Mouse (Mus musculus) cerebellum, adult 11-12 months (tissue): ENCODE measurements around the gene Icmt.
A peak's percentile ranks its signal among the peaks of the same experiment; 100 is the strongest.

Experiments
- DNase-seq: peaks from one replicate; pipeline ENCODE4 v3.0.0; 2022

Gene Icmt

DNA sequence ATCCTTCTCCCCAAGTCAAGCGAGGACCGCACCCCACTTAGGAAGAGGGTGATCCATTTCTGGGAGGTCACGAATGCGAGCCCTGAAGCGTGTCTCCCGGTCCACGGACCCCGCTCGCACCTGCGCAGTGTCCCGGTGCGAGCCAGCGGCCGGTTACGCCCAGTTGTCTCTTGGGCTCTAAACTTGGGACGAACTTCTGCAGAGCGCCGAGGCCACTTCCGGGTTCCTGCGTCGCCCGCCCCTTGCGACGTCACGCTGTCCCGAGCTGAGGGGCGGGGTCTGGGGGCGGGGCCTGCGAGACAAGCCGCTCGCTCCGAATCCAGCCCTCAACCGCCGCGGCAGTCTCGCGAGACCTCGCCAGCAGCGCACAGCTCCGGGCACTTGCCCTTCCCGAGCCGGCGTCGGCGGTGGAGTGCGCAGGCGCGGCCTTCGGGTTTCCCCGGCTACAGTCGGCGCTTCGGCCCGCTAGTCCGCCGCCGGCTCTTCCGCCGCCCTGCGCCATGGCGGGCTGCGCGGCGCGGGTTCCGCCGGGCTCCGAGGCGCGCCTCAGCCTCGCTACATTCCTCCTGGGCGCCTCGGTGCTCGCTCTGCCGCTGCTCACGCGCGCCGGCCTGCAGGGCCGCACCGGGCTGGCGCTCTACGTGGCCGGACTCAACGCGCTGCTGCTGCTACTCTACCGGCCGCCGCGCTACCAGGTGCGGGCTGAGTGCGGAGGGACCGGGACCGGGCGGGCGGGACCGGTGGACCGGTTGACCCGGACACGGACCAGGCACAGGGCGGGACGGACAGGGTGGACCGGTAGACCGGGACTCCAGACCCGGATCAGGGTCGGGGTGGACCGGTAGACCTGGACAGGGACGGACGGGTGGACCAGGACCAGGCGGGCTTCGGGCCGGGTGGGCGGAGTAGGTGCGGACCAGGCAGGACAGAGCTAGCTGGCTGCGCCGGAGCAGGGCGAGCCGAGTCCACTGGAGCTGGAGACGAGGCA lies at the start of gene Icmt:
Gene Icmt, plus strand, starts transcription at position 354 of the 988 bp plus-strand sequence.
- peak; percentile 99 for DNase-seq

GRCm38 (mm10) chr4:152250615-152251014 lies 46.4 kb upstream of the Icmt start:
- DNase-seq: no peak

DNA sequence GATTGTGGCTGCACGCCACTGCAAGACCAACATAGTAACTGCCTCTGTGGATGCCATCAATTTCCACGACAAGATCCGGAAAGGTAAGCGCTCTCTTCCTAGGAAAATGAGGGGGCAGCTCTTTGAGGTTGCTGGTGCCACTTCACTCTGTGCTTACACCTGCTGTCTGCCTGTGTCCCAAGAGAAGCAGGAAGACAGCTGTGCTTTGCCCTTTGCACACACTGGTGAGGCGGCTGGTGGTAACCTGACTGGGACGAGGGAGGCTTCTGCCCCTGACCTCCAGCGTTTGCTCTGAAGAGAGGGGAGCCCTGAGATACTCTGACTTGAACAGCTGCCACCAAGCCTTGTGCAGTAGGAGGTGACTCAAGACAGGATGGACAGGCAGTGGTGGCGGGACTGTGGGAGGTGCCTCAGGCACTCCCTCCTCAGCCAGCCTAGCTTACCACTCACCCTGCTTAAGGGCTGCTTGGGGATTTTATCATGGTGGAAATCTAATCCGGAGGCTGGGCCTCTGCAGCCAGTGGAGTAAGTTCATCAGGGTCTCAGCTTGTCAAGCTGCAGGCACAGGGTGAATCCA lies 43.8 kb upstream of the Icmt start:
- no peak for DNase-seq

- DNase-seq: peak; percentile 83
Observed at GRCm38 (mm10) chr4:152257070-152257469, 40.0 kb upstream of the Icmt start.

DNA sequence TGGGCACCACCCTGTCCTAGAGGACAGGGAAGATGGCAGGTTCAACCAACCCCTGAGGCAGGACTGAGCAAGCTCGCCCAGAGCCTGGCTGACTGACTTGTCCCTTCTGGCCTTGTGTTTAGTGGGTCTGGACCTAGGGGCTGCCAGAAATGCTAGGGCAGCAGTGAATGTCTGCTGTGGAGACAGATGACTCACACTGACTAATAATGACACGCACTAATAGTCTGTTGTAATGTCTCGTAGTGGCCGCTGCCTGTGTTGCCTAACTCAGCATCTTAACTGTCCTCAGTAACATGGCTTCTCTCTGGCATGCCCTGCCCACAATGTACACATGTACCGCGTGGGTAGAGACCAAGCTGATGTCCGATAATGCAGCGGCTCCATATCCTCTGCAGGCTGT lies 36.6 kb upstream of the Icmt start:
- no peak for DNase-seq

DNA sequence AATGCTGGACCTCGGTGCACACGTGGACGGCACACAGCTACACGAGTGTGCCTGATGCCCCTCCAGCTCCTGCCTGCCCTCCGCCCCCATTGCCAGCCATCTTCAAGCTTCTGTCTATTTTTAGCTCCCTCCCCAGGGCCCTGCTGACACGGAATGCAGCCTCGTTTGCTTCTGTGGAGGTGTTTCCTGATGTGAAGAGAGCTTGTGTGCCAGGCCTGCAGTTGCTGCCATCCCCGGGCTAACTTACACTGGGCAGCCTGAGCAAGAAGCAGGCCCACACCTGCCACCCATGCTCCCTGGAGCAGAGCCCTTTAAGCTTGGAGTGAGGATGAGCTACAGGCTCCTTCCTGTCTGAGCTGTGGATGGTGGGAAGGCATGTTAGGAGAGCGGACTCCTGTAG lies 34.8 kb upstream of the Icmt start:
- DNase-seq: no peak

- DNase-seq: no peak
Observed at GRCm38 (mm10) chr4:152263089-152263488, 33.9 kb upstream of the Icmt start.

DNA sequence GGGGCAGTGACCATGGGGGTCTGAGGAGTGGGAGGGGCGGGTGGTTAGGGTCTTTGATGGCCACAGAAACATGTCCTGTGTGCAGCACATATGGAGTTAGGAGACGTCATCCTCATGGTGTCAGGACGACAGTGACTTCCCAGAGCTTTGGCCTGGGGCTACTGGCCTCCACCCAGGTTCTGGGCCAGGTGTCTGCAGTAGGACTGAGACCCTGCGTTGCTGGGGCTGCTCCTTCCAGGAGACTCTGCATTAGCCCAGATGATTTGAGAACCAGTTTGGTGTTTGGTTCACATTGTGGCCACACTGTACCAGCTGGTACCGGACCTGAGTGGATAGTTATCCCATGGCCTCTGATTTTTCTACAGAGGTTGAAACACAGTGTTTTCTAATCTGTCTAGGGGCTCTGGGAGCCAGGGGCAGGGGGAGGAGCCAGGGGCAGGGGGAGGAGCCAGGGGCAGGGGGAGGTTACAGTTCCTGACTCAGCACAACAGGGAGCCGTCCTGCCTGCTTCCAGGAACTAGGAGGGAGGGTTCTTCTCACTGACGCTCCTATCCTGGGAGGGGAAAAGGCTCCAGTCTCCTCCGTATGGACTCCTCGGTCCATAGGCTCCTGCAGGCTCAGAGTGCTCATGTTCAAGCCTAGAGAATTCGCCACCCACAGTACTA lies 33.4 kb upstream of the Icmt start:
- DNase-seq: no peak

DNA sequence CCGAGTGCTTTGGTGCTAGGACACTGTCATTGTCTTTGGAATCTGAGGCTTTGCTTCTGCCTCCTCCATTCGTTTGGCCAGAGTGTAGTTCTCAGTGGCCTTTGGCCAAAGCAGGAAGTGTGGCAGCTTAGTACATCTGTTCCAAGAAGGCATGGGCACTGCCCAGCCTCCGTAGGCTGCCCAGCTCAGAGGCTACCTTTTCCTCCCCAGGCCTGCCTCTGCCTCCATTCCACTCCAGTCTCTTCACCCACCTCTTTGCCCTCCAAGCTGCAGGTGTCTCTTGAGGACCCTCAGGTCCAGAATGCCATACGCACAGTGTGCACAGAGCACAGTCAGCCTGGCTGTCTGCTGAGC lies 32.9 kb upstream of the Icmt start:
- peak; percentile 71 for DNase-seq

DNA sequence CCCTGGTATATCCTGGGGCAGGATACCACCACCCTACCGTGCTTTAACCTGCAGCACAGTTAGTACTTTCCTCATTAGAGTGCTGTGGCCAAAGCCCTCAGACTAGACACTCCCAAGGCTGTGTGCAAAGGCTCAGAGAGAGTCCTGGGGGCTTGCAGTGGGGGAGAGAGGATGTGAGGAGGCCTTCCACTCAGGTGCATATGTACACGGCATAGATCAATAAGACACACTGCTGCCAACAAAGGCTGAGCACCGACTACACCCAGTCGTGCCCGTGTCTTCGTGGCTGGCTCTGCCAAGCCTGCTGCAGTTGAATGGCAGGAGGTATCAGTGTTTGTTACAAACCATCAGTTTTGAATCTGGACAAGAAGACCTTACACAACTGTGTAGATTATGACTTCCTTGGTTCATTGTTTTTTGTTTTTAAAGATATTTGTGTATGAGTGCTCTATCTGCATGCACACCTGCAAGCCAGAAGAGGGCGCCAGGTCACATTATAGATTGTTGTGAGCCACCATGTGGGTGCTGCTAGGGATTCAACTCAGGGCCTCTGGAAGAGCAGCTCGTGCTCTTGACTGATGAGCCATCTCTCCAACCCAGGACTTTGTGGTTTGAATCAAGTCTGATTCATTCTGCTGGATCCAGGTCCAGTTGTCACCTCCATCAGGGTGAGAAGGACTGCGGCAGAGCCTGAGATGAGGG lies 32.0 kb upstream of the Icmt start:
- DNase-seq: no peak

DNA sequence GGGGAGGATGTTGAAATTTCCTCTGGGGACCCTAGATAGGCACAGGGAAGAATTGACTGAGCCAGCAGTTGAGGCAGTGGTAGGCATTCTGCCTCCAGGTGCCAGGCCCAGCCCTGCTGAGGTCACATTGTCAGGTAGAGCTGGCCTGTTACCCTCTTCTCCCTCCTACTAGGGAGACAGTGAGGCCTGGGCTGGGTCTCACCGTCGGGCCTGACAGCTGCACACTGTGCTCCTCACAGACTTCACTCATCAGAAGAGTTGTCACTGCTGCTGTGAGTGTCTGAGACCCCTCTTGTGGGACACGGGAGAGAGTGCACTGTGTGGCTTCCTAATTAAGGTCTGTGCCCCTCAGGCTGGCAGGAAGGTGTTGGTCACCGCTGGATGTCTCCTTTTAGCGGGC lies 31.2 kb upstream of the Icmt start:
- no peak for DNase-seq

DNA sequence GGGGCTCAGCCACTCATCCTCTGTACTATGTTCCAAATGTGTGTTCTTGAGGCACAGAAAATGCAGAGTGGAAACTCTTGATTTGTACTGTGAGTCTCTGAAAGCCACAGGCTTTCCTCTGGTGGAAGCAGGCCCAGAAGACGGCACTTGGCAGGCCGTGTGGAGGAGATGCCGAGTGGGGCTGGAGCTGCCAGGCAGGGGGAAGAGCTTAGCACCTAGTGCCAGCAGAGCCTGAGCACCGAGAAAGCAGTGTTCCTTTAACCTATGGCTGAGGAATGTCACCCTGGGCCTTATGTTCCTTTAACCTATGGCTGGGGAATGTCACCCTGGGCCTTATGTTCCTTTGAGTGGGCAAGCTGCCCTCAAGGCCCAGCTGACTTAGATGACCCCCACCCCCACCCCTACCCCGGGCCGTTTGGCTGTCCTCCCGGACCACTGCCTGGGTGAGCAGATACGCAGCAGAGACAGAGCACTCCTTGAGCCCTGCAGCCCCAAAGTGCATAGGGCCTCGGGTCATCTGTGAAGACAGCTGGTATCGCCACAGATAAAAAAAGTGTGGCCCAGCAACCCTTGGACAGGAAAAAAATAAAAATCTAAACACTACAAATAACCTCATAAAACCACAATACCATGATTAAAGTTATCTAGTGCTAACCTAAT lies 30.7 kb upstream of the Icmt start:
- peak; percentile 90 for DNase-seq

DNA sequence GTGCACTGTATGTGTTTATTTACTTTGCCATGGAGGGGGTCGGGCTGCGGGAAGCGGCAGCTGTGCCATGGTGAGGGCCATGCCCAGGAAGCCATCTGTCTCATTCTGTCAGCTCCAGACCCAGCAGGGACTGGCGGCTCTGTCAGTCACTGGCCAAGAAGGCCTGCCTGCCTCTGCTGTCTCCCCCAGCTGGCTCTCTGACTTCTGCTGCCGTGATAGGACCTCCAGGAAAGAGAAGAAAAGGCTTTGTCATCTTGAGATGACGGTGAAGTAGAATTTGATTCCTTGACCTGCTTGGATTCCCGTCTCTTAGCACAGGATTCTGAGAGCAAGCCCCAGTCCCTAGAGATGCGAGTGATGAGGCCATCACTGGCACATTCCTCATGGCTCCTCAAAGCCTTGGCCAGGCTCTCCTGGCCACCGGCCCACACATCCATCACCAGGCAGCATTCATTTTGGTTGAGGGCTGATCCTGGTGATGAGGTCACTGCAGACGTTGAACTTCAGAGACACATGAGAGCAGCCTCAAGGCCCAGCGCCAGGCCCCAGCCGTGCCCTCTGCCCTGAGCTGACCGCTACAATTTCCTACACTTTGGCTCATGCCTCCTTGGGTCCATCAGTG lies 29.2 kb upstream of the Icmt start:
- DNase-seq: peak; percentile 88

GRCm38 (mm10) chr4:152269967-152270366 lies 27.1 kb upstream of the Icmt start:
- DNase-seq: no peak

DNA sequence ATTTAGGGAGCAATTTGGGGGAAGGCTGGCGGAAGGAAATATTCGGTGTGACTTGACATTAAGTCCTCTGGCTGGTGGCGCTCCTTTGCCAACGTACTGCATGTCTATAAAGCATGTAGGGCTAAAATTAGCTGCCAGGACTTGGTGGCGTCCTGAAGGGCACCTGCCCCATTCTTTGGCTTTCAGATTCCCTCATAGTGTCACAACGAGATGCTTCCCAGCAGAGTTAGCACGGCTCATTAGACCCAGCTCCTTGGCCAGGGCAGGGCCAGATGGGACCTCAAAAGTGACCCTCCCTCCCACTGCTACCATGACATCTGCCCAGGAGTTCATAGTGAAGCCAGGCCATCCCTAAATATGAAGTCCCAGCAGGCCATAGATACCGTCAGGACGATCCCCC lies 26.4 kb upstream of the Icmt start:
- no peak for DNase-seq

- no peak for DNase-seq
Observed at GRCm38 (mm10) chr4:152271334-152271733, 25.7 kb upstream of the Icmt start.

- DNase-seq: peak; percentile 54
Observed at GRCm38 (mm10) chr4:152272006-152272405, 25.0 kb upstream of the Icmt start.

GRCm38 (mm10) chr4:152272449-152273049 lies 24.5 kb upstream of the Icmt start:
- DNase-seq: peak; percentile 62

DNA sequence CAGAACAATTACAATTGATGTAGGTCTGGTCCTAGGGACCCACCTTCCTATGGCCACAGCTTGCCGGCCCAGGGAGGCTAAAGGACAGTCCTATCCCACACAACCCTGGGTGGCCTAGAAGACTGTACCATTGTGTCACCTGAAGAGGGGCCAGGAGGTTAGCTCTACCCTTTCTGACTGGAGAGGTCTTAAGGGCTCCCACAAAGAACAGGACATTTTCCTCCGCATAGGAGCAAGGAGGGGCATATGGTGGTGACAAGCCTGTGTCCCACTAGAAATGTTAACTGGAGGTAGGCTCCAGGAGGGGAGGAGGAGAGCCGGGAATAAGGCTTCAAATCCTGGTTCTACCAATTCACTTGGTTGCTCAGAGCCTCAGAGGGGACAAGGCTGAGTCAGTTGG lies 23.8 kb upstream of the Icmt start:
- DNase-seq: no peak

- DNase-seq: peak; percentile 67
Observed at GRCm38 (mm10) chr4:152273621-152274236, 23.3 kb upstream of the Icmt start, which contains the start of gene Gpr153. Gene Gpr153, plus strand, starts transcription at chr4:152274232.

DNA sequence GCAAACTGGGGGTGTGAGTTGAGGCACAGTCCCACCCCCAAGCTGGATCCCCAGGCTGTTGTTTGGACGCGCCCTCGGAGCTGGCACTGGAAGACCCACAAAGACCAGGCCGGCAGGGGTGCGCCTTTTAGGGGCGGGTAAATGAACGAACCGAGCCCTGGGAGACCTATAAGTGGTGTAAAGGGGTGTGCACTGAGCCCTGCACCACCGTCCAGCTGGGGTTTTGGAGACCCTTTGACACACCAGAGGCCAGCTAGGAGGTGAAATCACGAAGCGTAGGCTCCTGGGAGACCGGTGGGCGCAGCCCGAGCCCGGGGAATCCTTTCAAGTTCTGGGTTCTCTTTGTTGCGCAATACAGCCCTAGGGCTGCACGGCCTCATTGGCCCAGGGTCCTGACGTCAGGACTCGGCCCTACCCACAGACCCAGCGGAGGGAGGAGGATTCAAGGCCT lies 22.3 kb upstream of the Icmt start:
- peak; percentile 55 for DNase-seq
